Mouse (Mus musculus) lung, postnatal 0 days (tissue): ENCODE measurements around the gene Arhgap18. TPM values are rescaled to one million over a fixed set of nuclear protein-coding genes. Genes with fewer than 3 reads are reported as not detected.

Experiments used
- ATAC-seq: fragments of 200-750 bp; cut with Nextera tagmentation; 2 replicates; pipeline ENCODE4 v1.8.0; 2017; ENCODE audit warnings: moderate library complexity
- DNase-seq: peaks from one replicate; pipeline ENCODE4 v3.0.0-alpha.2; 2016; ENCODE audit warnings: low spot score
- H3K27ac ChIP-seq: fragments of 300-500 bp; sonication (generic); 2 replicates; pipeline ENCODE4 v1.5.1; 2014; ENCODE audit warnings: antibody characterized with exemption, mild to moderate bottlenecking, low read length, mixed read lengths
- H3K27me3 ChIP-seq: fragments of 300-500 bp; sonication (generic); replicated peaks from 2 replicates; pipeline ENCODE4 v1.6.1; 2014; ENCODE audit warnings: low read length, mixed read lengths; ENCODE audit not compliant: insufficient read depth
- H3K36me3 ChIP-seq: fragments of 300-500 bp; sonication (generic); 2 replicates; pipeline ENCODE4 v1.6.1; 2014; ENCODE audit warnings: low read length, mixed read lengths; ENCODE audit not compliant: insufficient read depth
- H3K4me1 ChIP-seq: fragments of 300-500 bp; sonication (generic); 2 replicates; pipeline ENCODE4 v1.6.1; 2014; ENCODE audit warnings: antibody characterized with exemption, low read depth, low read length, mixed read lengths; ENCODE audit not compliant: insufficient read depth
- H3K4me2 ChIP-seq: fragments of 300-500 bp; sonication (generic); replicated peaks from 2 replicates; pipeline ENCODE4 v1.6.1; 2014; ENCODE audit warnings: low read depth, mild to moderate bottlenecking, low read length, moderate library complexity, mixed read lengths
- H3K4me3 ChIP-seq: fragments of 300-500 bp; sonication (generic); 2 replicates; pipeline ENCODE4 v1.5.1; 2014; ENCODE audit warnings: low read depth, low read length
- H3K9ac ChIP-seq: fragments of 300-500 bp; sonication (generic); replicated peaks from 2 replicates; pipeline ENCODE4 v1.6.1; 2014; ENCODE audit warnings: low read depth, mild to moderate bottlenecking
- H3K9me3 ChIP-seq: fragments of 300-500 bp; sonication (generic); 2 replicates; pipeline ENCODE4 v1.6.1; 2016; ENCODE audit warnings: low read length, mixed read lengths
- CTCF ChIP-seq: IDR thresholded peaks from 2 replicates; pipeline ENCODE4 v1.5.1; 2016; ENCODE audit warnings: antibody characterized with exemption, mild to moderate bottlenecking
- EP300 ChIP-seq: IDR thresholded peaks from 2 replicates; pipeline ENCODE4 v1.6.1; 2016; ENCODE audit warnings: antibody characterized with exemption, mild to moderate bottlenecking, control low read depth
- WGBS: fragments of 180-500 bp; shearing (Covaris S2); extraction: QIAGEN DNeasy Blood & Tissue Kit; methylation state at CpG from one replicate; pipeline ENCODE4 v1.1.7; 2014; 5-methylcytosine and 5-hydroxymethylcytosine counted together
- polyA plus RNA-seq: library from polyadenylated mRNA; unstranded; fragments of >200 nt; fragmentation: Nextera tagmentation; extraction: Ambion mirVana; gene quantifications from 2 replicates; pipeline ENCODE4 v1.2.1, GENCODE M21; 2015

Gene Arhgap18
- polyA plus RNA-seq, 1 experiment from 2014 or later, result 28.6 TPM

GRCm38 (mm10) chr10:26815646-26816045 is 62.4 kb downstream of the Arhgap18 start:
- no peak overlapping the region for H3K4me2 ChIP-seq
- no peak overlapping the region for H3K27ac ChIP-seq
- DNase-seq (no peak), ATAC-seq (no peak)
- H3K4me3 ChIP-seq, result no peak overlapping the region
- TF ChIP-seq CTCF (no peak), EP300 (no peak)
- H3K4me1 ChIP-seq, result peaks cover 6% of the 10 kb centered on the region; the same call in 1 of the 2 replicates
- no peaks in the 10 kb centered on the region for H3K9me3 ChIP-seq
- no peaks in the 10 kb centered on the region for H3K27me3 ChIP-seq
- H3K9ac ChIP-seq, result no peak overlapping the region
- WGBS, result 92% methylated on average over 8 of the region's 8 CpGs
- H3K36me3 ChIP-seq, result no peaks in the 10 kb centered on the region

DNA sequence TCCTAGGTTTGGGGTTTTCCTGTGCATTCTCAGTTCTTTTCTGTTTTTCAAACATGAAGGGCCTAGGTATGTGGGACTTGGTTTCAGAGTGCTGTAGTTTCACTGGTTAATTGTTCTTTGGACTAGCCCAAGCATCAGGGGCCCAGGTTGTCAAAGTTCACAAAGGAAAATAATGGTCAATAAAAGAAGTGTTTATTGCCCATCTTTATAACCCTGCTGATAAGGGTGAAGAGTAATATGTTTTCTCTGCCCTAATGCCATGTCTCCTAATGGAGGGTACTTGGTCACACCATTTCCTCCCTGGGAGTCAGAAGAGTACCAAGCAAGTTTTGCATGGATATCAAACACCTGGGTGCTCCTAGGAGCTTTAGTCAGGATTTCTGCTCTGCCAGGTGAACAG is 67.1 kb downstream of the Arhgap18 start:
- ATAC-seq, result no peak
- H3K4me1 ChIP-seq, result peaks cover 6% of the 10 kb centered on the region; the same call in 1 of the 2 replicates

DNA sequence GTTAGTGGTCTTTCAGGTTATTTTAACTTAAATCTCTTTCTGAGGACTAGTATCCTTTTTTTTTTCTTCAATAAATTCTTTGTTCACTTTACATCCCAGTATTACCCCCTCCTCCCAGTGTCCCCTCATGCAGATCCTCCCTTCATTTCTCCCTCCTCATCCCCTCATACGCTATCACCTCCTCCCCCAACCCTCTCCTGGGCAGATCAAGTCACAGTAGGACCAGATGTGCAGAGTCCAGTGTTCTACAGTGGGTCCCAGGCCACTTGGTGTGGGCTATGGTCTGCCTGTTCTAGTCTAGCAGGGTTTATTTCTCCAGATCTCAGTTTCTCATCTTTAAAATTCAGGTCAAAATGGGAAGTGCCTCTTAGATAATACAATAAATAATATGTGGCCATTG is 67.7 kb downstream of the Arhgap18 start:
- H3K4me1 ChIP-seq, result peaks cover 6% of the 10 kb centered on the region; the same call in 1 of the 2 replicates
- no peaks in the 10 kb centered on the region for H3K27me3 ChIP-seq
- DNase-seq (no peak), ATAC-seq (no peak)
- no peak overlapping the region for H3K4me2 ChIP-seq
- H3K4me3 ChIP-seq, result no peak overlapping the region
- WGBS, result 94% methylated on average over 1 of the region's 1 CpGs
- no peaks in the 10 kb centered on the region for H3K9me3 ChIP-seq
- TF ChIP-seq CTCF (no peak), EP300 (no peak)
- H3K36me3 ChIP-seq, result no peaks in the 10 kb centered on the region
- no peak overlapping the region for H3K9ac ChIP-seq
- no peak overlapping the region for H3K27ac ChIP-seq

More for the DNA sequence above, 67.1 kb downstream of the Arhgap18 start:
- no peak overlapping the region for H3K27ac ChIP-seq
- no peak for DNase-seq
- H3K36me3 ChIP-seq, result no peaks in the 10 kb centered on the region
- no peaks in the 10 kb centered on the region for H3K9me3 ChIP-seq
- H3K4me2 ChIP-seq, result no peak overlapping the region
- H3K9ac ChIP-seq, result no peak overlapping the region
- no peak overlapping the region for H3K4me3 ChIP-seq
- H3K27me3 ChIP-seq, result no peaks in the 10 kb centered on the region
- TF ChIP-seq EP300 (no peak), CTCF (no peak)

- Histone ChIP-seq H3K27ac (no peak overlapping the region), H3K36me3 (no peaks in the 10 kb centered on the region), H3K4me2 (no peak overlapping the region), H3K4me1 (no peaks in the 10 kb centered on the region), H3K9me3 (no peaks in the 10 kb centered on the region), H3K9ac (no peak overlapping the region), H3K4me3 (no peak overlapping the region), H3K27me3 (no peaks in the 10 kb centered on the region)
- no peak for DNase-seq
- WGBS, result 51% methylated on average over 5 of the region's 5 CpGs
- no peak for ATAC-seq
- no peak for TF ChIP-seq EP300
- no peak for TF ChIP-seq CTCF
Observed at GRCm38 (mm10) chr10:26823997-26824396, 70.8 kb downstream of the Arhgap18 start.

- peak; percentile 62 for DNase-seq
- Histone ChIP-seq H3K9ac (no peak overlapping the region), H3K4me2 (no peak overlapping the region), H3K9me3 (no peaks in the 10 kb centered on the region), H3K4me1 (no peaks in the 10 kb centered on the region), H3K4me3 (no peak overlapping the region), H3K27me3 (no peaks in the 10 kb centered on the region), H3K27ac (0 out of 2 replicates have a peak overlapping the region, but pooled peaks have one; percentile 6), H3K36me3 (no peaks in the 10 kb centered on the region)
- 48% methylated on average over 8 of the region's 8 CpGs for WGBS
- TF ChIP-seq CTCF (no peak), EP300 (0 out of 2 replicates have a peak, but pooled peaks have one; percentile 6)
- ATAC-seq, result 0 out of 2 replicates have a peak, but pooled peaks have one; percentile 23
Observed at GRCm38 (mm10) chr10:26825246-26825889, 72.1 kb downstream of the Arhgap18 start.

- ATAC-seq, result no peak
- H3K27ac ChIP-seq, result no peak overlapping the region
Observed at GRCm38 (mm10) chr10:26827315-26827714, 74.1 kb downstream of the Arhgap18 start.

More at GRCm38 (mm10) chr10:26827315-26827714, 74.1 kb downstream of the Arhgap18 start:
- Histone ChIP-seq H3K36me3 (no peaks in the 10 kb centered on the region), H3K9ac (no peak overlapping the region), H3K9me3 (no peaks in the 10 kb centered on the region), H3K27me3 (no peaks in the 10 kb centered on the region), H3K4me1 (no peaks in the 10 kb centered on the region), H3K4me3 (no peak overlapping the region), H3K4me2 (no peak overlapping the region)
- no peak for DNase-seq
- WGBS, result 51% methylated on average over 5 of the region's 5 CpGs
- TF ChIP-seq EP300 (no peak), CTCF (no peak)
